Mouse (Mus musculus) neural tube, embryonic 14.5 days (tissue): ENCODE results near the gene Tbcel. TPM values are rescaled to one million over a fixed set of nuclear protein-coding genes. Genes with fewer than 3 reads are reported as not detected.

Experiments used
- ATAC-seq: fragments of 200-750 bp; cut with Nextera tagmentation; 2 replicates; pipeline ENCODE4 v1.8.0; 2017; ENCODE audit warnings: low read depth, mild to moderate bottlenecking, moderate TSS enrichment, moderate library complexity
- H3K27ac ChIP-seq: fragments of 300-500 bp; sonication (generic); 2 replicates; pipeline ENCODE4 v1.5.1; 2014; ENCODE audit warnings: low read depth, mild to moderate bottlenecking, control low read depth, low read length, moderate library complexity, mixed read lengths
- H3K27me3 ChIP-seq: fragments of 300-500 bp; sonication (generic); 2 replicates; pipeline ENCODE4 v1.6.1; 2014; ENCODE audit warnings: low read length; ENCODE audit not compliant: control insufficient read depth, insufficient read depth
- H3K36me3 ChIP-seq: fragments of 300-500 bp; sonication (generic); 2 replicates; pipeline ENCODE4 v1.6.1; 2014; ENCODE audit warnings: low read length, mixed read lengths; ENCODE audit not compliant: control insufficient read depth, insufficient read depth
- H3K4me1 ChIP-seq: fragments of 300-500 bp; sonication (generic); 2 replicates; pipeline ENCODE4 v1.6.1; 2014; ENCODE audit warnings: low read length; ENCODE audit not compliant: control insufficient read depth, insufficient read depth
- H3K4me2 ChIP-seq: fragments of 300-500 bp; sonication (generic); 2 replicates; pipeline ENCODE4 v1.6.1; 2014; ENCODE audit warnings: mild to moderate bottlenecking, low read depth, low read length, control low read depth
- H3K4me3 ChIP-seq: fragments of 300-500 bp; sonication (generic); 2 replicates; pipeline ENCODE4 v1.5.1; 2014; ENCODE audit warnings: low read depth, low read length, control low read depth, mixed read lengths
- H3K9ac ChIP-seq: fragments of 300-500 bp; sonication (generic); replicated peaks from 2 replicates; pipeline ENCODE4 v1.6.1; 2014; ENCODE audit warnings: low read depth, mild to moderate bottlenecking, control low read depth, low read length, mixed read lengths
- H3K9me3 ChIP-seq: fragments of 300-500 bp; sonication (generic); 2 replicates; pipeline ENCODE4 v1.6.1; 2016; ENCODE audit warnings: low read length; ENCODE audit not compliant: control insufficient read depth
- WGBS: fragments of 180-500 bp; shearing (Covaris S2); extraction: QIAGEN DNeasy Blood & Tissue Kit; methylation state at CpG from one replicate; pipeline ENCODE4 v1.1.7; 2014; 5-methylcytosine and 5-hydroxymethylcytosine counted together
- polyA plus RNA-seq: library from polyadenylated mRNA; unstranded; fragments of >200 nt; fragmentation: Nextera tagmentation; extraction: Ambion mirVana; gene quantifications from 2 replicates; pipeline ENCODE4 v1.2.1, GENCODE M21; 2014

The Tbcel gene
- polyA plus RNA-seq, 1 experiment from 2014 or later, result 6.2 TPM

GRCm38 (mm10) chr9:42418786-42419185 lies 88.8 kb downstream of the Tbcel start:
- H3K4me1 ChIP-seq, result no peaks in the 10 kb centered on the region
- no peak overlapping the region for H3K4me3 ChIP-seq
- no peak overlapping the region for H3K9ac ChIP-seq
- H3K27me3 ChIP-seq, result no peaks in the 10 kb centered on the region
- peaks cover 9% of the 10 kb centered on the region; the same call in 1 of the 2 replicates for H3K36me3 ChIP-seq
- no peak for ATAC-seq
- 87% methylated on average over 5 of the region's 5 CpGs for WGBS
- no peaks in the 10 kb centered on the region for H3K9me3 ChIP-seq
- no peak overlapping the region for H3K4me2 ChIP-seq
- no peak overlapping the region for H3K27ac ChIP-seq

GRCm38 (mm10) chr9:42417352-42417952 lies 90.2 kb downstream of the Tbcel start:
- Histone ChIP-seq H3K4me2 (no peak overlapping the region), H3K9me3 (no peaks in the 10 kb centered on the region), H3K36me3 (peaks cover 9% of the 10 kb centered on the region; the same call in 1 of the 2 replicates), H3K4me1 (no peaks in the 10 kb centered on the region), H3K4me3 (no peak overlapping the region), H3K9ac (no peak overlapping the region), H3K27ac (no peak overlapping the region), H3K27me3 (no peaks in the 10 kb centered on the region)
- 84% methylated on average over 12 of the region's 12 CpGs for WGBS
- ATAC-seq, result no peak

- Histone ChIP-seq H3K9ac (no peak overlapping the region), H3K9me3 (no peaks in the 10 kb centered on the region), H3K4me1 (no peaks in the 10 kb centered on the region), H3K4me3 (no peak overlapping the region), H3K27me3 (no peaks in the 10 kb centered on the region), H3K4me2 (no peak overlapping the region), H3K36me3 (0 out of 2 replicates have a peak, but pooled peaks cover 3% of the 10 kb centered on the region), H3K27ac (no peak overlapping the region)
- no peak for ATAC-seq
- 33% methylated on average over 1 of the region's 1 CpGs for WGBS
Observed at GRCm38 (mm10) chr9:42415184-42415583, 92.4 kb downstream of the Tbcel start.

- 56% methylated on average over 12 of the region's 12 CpGs for WGBS
- Histone ChIP-seq H3K36me3 (0 out of 2 replicates have a peak, but pooled peaks cover 3% of the 10 kb centered on the region), H3K4me3 (no peak overlapping the region), H3K4me1 (no peaks in the 10 kb centered on the region), H3K27me3 (no peaks in the 10 kb centered on the region), H3K9me3 (no peaks in the 10 kb centered on the region), H3K9ac (no peak overlapping the region), H3K4me2 (no peak overlapping the region), H3K27ac (no peak overlapping the region)
- ATAC-seq, result no peak
Observed at GRCm38 (mm10) chr9:42413345-42413744, 94.3 kb downstream of the Tbcel start.

- H3K27me3 ChIP-seq, result no peaks in the 10 kb centered on the region
- H3K27ac ChIP-seq, result no peak overlapping the region
- 86% methylated on average over 6 of the region's 6 CpGs for WGBS
- no peak overlapping the region for H3K4me2 ChIP-seq
- H3K4me1 ChIP-seq, result no peaks in the 10 kb centered on the region
- H3K36me3 ChIP-seq, result 0 out of 2 replicates have a peak, but pooled peaks cover 3% of the 10 kb centered on the region
- ATAC-seq, result no peak
- H3K9ac ChIP-seq, result no peak overlapping the region
- H3K4me3 ChIP-seq, result no peak overlapping the region
- H3K9me3 ChIP-seq, result no peaks in the 10 kb centered on the region
Observed at GRCm38 (mm10) chr9:42411296-42411695, 96.3 kb downstream of the Tbcel start.

GRCm38 (mm10) chr9:42405736-42406135 lies 101.9 kb downstream of the Tbcel start:
- WGBS, result 80% methylated on average over 4 of the region's 4 CpGs
- H3K27me3 ChIP-seq, result no peaks in the 10 kb centered on the region
- ATAC-seq, result no peak
- no peaks in the 10 kb centered on the region for H3K4me1 ChIP-seq
- H3K9ac ChIP-seq, result no peak overlapping the region
- no peaks in the 10 kb centered on the region for H3K9me3 ChIP-seq
- H3K4me3 ChIP-seq, result no peak overlapping the region
- H3K27ac ChIP-seq, result no peak overlapping the region
- no peaks in the 10 kb centered on the region for H3K36me3 ChIP-seq
- no peak overlapping the region for H3K4me2 ChIP-seq

GRCm38 (mm10) chr9:42401486-42401885 lies 106.1 kb downstream of the Tbcel start:
- ATAC-seq, result no peak
- Histone ChIP-seq H3K36me3 (no peaks in the 10 kb centered on the region), H3K27ac (no peak overlapping the region), H3K4me2 (no peak overlapping the region), H3K4me3 (no peak overlapping the region), H3K9ac (no peak overlapping the region), H3K4me1 (no peaks in the 10 kb centered on the region), H3K27me3 (no peaks in the 10 kb centered on the region), H3K9me3 (no peaks in the 10 kb centered on the region)
- 55% methylated on average over 6 of the region's 6 CpGs for WGBS

GRCm38 (mm10) chr9:42399829-42400228 lies 107.8 kb downstream of the Tbcel start, which contains the start of gene Tecta:
TSS of gene Tecta (minus strand) at chr9:42399929.
- no peaks in the 10 kb centered on the region for H3K27me3 ChIP-seq
- H3K9me3 ChIP-seq, result no peaks in the 10 kb centered on the region
- no peaks in the 10 kb centered on the region for H3K36me3 ChIP-seq
- no peak within 1 kb of the TSS for H3K4me2 ChIP-seq
- ATAC-seq, result no peak
- H3K4me1 ChIP-seq, result no peaks in the 10 kb centered on the region
- no peak within 1 kb of the TSS for H3K27ac ChIP-seq
- H3K9ac ChIP-seq, result no peak within 1 kb of the TSS
- H3K4me3 ChIP-seq, result no peak within 1 kb of the TSS
- WGBS, result 70% methylated on average over 6 of the region's 6 CpGs

- Histone ChIP-seq H3K9me3 (no peaks in the 10 kb centered on the region), H3K36me3 (no peaks in the 10 kb centered on the region), H3K9ac (no peak overlapping the region), H3K4me2 (no peak overlapping the region), H3K4me1 (peaks cover 7% of the 10 kb centered on the region; the same call in 1 of the 2 replicates), H3K27ac (no peak overlapping the region), H3K27me3 (no peaks in the 10 kb centered on the region), H3K4me3 (no peak overlapping the region)
- WGBS, result 75% methylated on average over 2 of the region's 2 CpGs
- no peak for ATAC-seq
Observed at GRCm38 (mm10) chr9:42396141-42396540, 111.5 kb downstream of the Tbcel start.
